Mouse (Mus musculus): ENCODE results near the gene Cyp2c23.

Gene Cyp2c23

GRCm38 (mm10) chr19:43966481-43966880, 62.5 kb downstream of the Cyp2c23 start:
- no peak for DNase-seq

DNA sequence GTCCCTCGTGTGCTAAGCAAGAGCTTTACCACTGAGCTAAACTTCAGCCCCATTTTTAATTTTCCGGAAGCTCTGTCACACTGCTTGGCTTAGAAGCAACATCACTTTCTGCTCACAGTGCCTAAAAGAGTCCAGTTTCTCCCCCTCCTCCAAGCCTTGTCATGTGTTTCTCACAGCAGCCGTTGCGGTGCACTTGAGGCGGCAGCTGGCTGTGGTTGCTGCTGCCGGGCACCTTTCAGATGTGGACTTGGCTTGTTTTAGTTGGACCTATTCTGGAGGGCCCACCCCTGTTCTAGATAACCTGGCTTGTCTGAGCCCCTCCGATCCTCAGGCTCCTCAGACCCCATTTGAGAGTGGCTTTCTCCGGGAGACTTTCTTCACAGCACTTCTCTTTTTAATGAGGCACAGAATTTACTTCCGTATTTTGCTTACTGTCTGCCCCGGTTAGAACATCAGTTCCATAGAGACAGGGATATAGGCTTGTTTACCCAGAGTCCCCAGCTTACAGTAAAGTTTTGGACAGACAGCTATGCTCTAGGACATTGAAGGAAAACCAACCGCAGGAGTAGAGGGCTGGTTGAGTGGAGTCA, 63.4 kb downstream of the Cyp2c23 start:
- no peak for DNase-seq

DNA sequence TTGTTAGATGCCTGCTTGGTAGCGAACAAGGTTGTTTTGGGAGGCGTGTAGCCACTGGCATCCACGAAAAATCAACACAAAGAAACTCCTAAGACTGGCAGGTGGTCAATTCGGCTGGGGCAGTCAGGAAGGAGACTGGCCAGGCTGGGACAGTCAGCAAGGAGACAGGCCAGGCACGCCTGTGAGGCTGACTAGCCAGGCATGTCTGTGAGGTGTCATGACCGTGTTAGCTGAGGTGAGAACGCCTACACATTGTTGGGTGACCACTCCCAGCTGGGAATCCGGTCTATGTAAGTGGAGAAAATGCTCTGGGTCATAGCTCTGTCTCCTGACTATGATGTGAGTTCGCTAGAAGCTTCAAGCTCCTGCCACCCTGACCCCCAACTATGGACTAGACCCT, 66.2 kb downstream of the Cyp2c23 start:
- DNase-seq: no peak

DNA sequence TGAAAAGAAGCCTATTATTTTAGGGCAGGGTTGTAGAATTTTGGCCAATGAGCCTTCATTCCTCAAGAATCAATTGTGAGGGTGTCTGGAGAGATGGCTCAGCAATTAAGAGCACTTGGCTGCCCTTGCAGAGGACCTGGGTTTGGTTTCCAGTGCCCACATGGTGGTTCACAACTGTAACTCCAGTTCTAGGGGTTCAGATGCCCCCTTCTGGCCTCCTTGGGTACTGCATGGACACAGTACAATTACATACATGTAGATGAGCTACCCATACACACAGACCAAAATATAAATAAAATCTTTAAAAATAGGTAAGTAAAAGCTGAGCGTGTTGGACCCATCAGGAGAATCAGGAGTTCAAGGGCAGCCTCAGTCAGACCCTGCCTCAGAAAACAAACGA, 67.8 kb downstream of the Cyp2c23 start:
- peak in 1 of 2 experiments; percentile 41 for DNase-seq

DNA sequence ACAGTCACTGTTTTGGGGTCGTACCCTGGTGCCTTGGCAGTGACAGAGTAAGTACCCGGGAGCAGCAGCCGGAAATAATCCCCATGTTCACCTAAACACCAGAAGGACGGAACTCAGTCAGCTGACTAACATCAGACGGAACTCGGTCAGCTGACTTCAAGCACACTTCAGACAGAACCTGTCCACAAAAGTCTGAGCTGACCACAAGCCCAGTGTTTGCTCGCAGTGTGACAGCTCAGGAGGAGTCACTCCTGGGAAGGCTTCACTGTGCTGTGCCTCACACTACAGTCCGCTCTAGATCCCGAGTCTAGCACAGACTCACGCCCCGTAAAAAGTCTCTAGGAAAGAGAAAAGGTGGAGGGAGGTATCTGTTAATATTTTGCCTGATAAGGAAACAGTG, 69.0 kb downstream of the Cyp2c23 start:
- peak in 1 of 2 experiments; percentile 37 for DNase-seq

- DNase-seq: peak; percentile 77 to 87
These were observed 69.8 kb downstream of the Cyp2c23 start for GRCm38 (mm10) chr19:43959162-43959561.

GRCm38 (mm10) chr19:43957881-43958280, 71.1 kb downstream of the Cyp2c23 start:
- DNase-seq: no peak

DNA sequence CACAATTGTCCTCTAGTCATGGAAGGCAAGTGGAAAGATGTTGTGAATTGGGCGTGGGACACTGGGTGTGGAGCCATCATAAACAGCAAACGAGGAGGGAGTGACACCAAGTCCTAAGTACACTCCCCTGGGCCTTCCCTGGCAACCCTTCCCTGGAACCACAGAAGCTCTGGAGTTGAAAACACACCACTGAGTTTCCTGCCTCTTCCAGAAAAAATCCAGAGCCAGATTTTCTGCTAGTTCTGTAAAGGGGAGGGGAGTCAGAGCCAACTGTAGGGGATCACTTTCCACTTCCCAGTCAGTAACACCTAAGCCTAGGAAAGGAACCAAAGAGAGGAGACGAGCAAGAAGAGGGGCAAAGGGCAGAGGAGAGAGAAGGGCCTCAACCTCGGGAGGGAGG, 71.6 kb downstream of the Cyp2c23 start:
- DNase-seq: no peak

DNA sequence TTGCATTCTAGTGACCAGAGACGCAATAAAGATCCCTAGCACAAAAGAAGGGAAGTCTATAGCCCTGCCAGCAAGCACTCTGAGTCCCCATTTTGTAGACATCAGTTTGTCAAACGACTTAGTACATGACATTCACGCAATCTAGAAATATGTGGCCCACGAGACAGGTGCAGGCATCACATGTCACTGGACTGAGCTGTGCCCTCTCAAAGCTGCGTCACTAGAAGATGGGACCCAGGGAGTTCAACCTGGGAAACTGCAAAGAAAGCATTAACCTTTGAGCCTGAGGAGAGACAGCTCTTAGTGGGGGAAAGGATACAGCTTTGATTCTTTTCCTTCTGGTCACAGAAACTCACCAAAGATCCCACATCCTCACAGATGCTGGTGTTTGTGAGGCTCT, 73.7 kb downstream of the Cyp2c23 start:
- DNase-seq: peak; percentile 29 to 61

Data from kidney, postnatal 25 days (tissue).